Mouse (Mus musculus): ENCODE measurements around the gene Slc35f3. TPM values are rescaled to one million over a fixed set of nuclear protein-coding genes. Genes with fewer than 3 reads are reported as not detected.
"Not testable (repeated sequence)": the region's sequence is repeated elsewhere in the genome, so short reads cannot be mapped to it uniquely, and the experiment has no call there.

The Slc35f3 gene
- polyA plus RNA-seq, 1 experiment: 0.08 TPM

- no peaks in the 10 kb centered on the region for H3K36me3 ChIP-seq (ENCODE audit: control insufficient read depth, insufficient read depth, low read length)
- H3K4me1 ChIP-seq (replicated peaks; ENCODE audit: control insufficient read depth, insufficient read depth, low read length): no peaks in the 10 kb centered on the region
- DNase-seq: no peak
- H3K27me3 ChIP-seq (ENCODE audit: control insufficient read depth, insufficient read depth, low read length): no peaks in the 10 kb centered on the region
- no peak overlapping the region for H3K27ac ChIP-seq (ENCODE audit: control insufficient read depth, insufficient read depth, low read length)
- no peak overlapping the region for H3K4me3 ChIP-seq (ENCODE audit: control insufficient read depth, insufficient read depth, low read length)
- WGBS: 58% methylated on average over 5 of the region's 5 CpGs
- no peak for TF ChIP-seq CTCF (IDR thresholded peaks at IDR 0.05; ENCODE audit: borderline replicate concordance, control insufficient read depth, extremely low read depth, insufficient read depth, low read length, poor library complexity)
- TF ChIP-seq POLR2A (IDR thresholded peaks at IDR 0.05; ENCODE audit: control insufficient read depth, extremely low read depth, insufficient read depth, low read length, poor library complexity): no peak
Measured at GRCm38 (mm10) chr8:126382749-126383148, 84.4 kb downstream of the Slc35f3 start.

GRCm38 (mm10) chr8:126387566-126387965 lies 89.2 kb downstream of the Slc35f3 start:
- DNase-seq: no peak
- Histone ChIP-seq H3K27me3 (ENCODE audit: control insufficient read depth, insufficient read depth, low read length) (no peaks in the 10 kb centered on the region), H3K4me1 (replicated peaks; ENCODE audit: control insufficient read depth, insufficient read depth, low read length) (no peaks in the 10 kb centered on the region), H3K4me3 (ENCODE audit: control insufficient read depth, insufficient read depth, low read length) (no peak overlapping the region), H3K36me3 (ENCODE audit: control insufficient read depth, insufficient read depth, low read length) (no peaks in the 10 kb centered on the region), H3K27ac (ENCODE audit: control insufficient read depth, insufficient read depth, low read length) (no peak overlapping the region)
- WGBS: 82% methylated on average over 4 of the region's 4 CpGs
- TF ChIP-seq POLR2A (IDR thresholded peaks at IDR 0.05; ENCODE audit: control insufficient read depth, extremely low read depth, insufficient read depth, low read length, poor library complexity): no peak
- TF ChIP-seq CTCF (IDR thresholded peaks at IDR 0.05; ENCODE audit: borderline replicate concordance, control insufficient read depth, extremely low read depth, insufficient read depth, low read length, poor library complexity): no peak

- no peaks in the 10 kb centered on the region for H3K36me3 ChIP-seq (ENCODE audit: control insufficient read depth, insufficient read depth, low read length)
- DNase-seq: no peak
- TF ChIP-seq POLR2A (IDR thresholded peaks at IDR 0.05; ENCODE audit: control insufficient read depth, extremely low read depth, insufficient read depth, low read length, poor library complexity): no peak
- TF ChIP-seq CTCF (IDR thresholded peaks at IDR 0.05; ENCODE audit: borderline replicate concordance, control insufficient read depth, extremely low read depth, insufficient read depth, low read length, poor library complexity): no peak
- 56% methylated on average over 2 of the region's 2 CpGs for WGBS
- H3K4me3 ChIP-seq (ENCODE audit: control insufficient read depth, insufficient read depth, low read length): no peak overlapping the region
- H3K4me1 ChIP-seq (replicated peaks; ENCODE audit: control insufficient read depth, insufficient read depth, low read length): no peaks in the 10 kb centered on the region
- no peak overlapping the region for H3K27ac ChIP-seq (ENCODE audit: control insufficient read depth, insufficient read depth, low read length)
- H3K27me3 ChIP-seq (ENCODE audit: control insufficient read depth, insufficient read depth, low read length): no peaks in the 10 kb centered on the region
Measured at GRCm38 (mm10) chr8:126391541-126391940, 93.2 kb downstream of the Slc35f3 start.

- 87% methylated on average over 9 of the region's 9 CpGs for WGBS
Measured at GRCm38 (mm10) chr8:126395386-126395785, 97.0 kb downstream of the Slc35f3 start.

GRCm38 (mm10) chr8:126395917-126396316 lies 97.6 kb downstream of the Slc35f3 start:
- Histone ChIP-seq H3K36me3 (ENCODE audit: control insufficient read depth, insufficient read depth, low read length) (no peaks in the 10 kb centered on the region), H3K27ac (ENCODE audit: control insufficient read depth, insufficient read depth, low read length) (no peak overlapping the region), H3K4me1 (replicated peaks; ENCODE audit: control insufficient read depth, insufficient read depth, low read length) (no peaks in the 10 kb centered on the region), H3K27me3 (ENCODE audit: control insufficient read depth, insufficient read depth, low read length) (no peaks in the 10 kb centered on the region), H3K4me3 (ENCODE audit: control insufficient read depth, insufficient read depth, low read length) (no peak overlapping the region)
- 81% methylated on average over 5 of the region's 5 CpGs for WGBS
- no peak for TF ChIP-seq CTCF (IDR thresholded peaks at IDR 0.05; ENCODE audit: borderline replicate concordance, control insufficient read depth, extremely low read depth, insufficient read depth, low read length, poor library complexity)
- no peak for DNase-seq

More at GRCm38 (mm10) chr8:126395386-126395785, 97.0 kb downstream of the Slc35f3 start:
- no peak overlapping the region for H3K4me3 ChIP-seq (ENCODE audit: control insufficient read depth, insufficient read depth, low read length)
- no peaks in the 10 kb centered on the region for H3K36me3 ChIP-seq (ENCODE audit: control insufficient read depth, insufficient read depth, low read length)
- no peak for TF ChIP-seq POLR2A (IDR thresholded peaks at IDR 0.05; ENCODE audit: control insufficient read depth, extremely low read depth, insufficient read depth, low read length, poor library complexity)
- no peak for TF ChIP-seq CTCF (IDR thresholded peaks at IDR 0.05; ENCODE audit: borderline replicate concordance, control insufficient read depth, extremely low read depth, insufficient read depth, low read length, poor library complexity)
- H3K27me3 ChIP-seq (ENCODE audit: control insufficient read depth, insufficient read depth, low read length): no peaks in the 10 kb centered on the region
- H3K27ac ChIP-seq (ENCODE audit: control insufficient read depth, insufficient read depth, low read length): no peak overlapping the region
- no peak for DNase-seq
- H3K4me1 ChIP-seq (replicated peaks; ENCODE audit: control insufficient read depth, insufficient read depth, low read length): no peaks in the 10 kb centered on the region

GRCm38 (mm10) chr8:126398349-126398748 lies 100.0 kb downstream of the Slc35f3 start:
- TF ChIP-seq POLR2A (IDR thresholded peaks at IDR 0.05; ENCODE audit: control insufficient read depth, extremely low read depth, insufficient read depth, low read length, poor library complexity) (no peak), CTCF (IDR thresholded peaks at IDR 0.05; ENCODE audit: borderline replicate concordance, control insufficient read depth, extremely low read depth, insufficient read depth, low read length, poor library complexity) (no peak)
- whole genome bisulfite sequencing: 79% methylated on average over 3 of the region's 3 CpGs
- H3K27me3 ChIP-seq (ENCODE audit: control insufficient read depth, insufficient read depth, low read length): no peaks in the 10 kb centered on the region
- H3K4me1 ChIP-seq (replicated peaks; ENCODE audit: control insufficient read depth, insufficient read depth, low read length): no peaks in the 10 kb centered on the region
- DNase-seq: no peak
- no peak overlapping the region for H3K4me3 ChIP-seq (ENCODE audit: control insufficient read depth, insufficient read depth, low read length)
- H3K36me3 ChIP-seq (ENCODE audit: control insufficient read depth, insufficient read depth, low read length): no peaks in the 10 kb centered on the region
- H3K27ac ChIP-seq (ENCODE audit: control insufficient read depth, insufficient read depth, low read length): no peak overlapping the region

GRCm38 (mm10) chr8:126404550-126404949 lies 106.2 kb downstream of the Slc35f3 start:
- H3K36me3 ChIP-seq (ENCODE audit: control insufficient read depth, insufficient read depth, low read length); H3K27me3 ChIP-seq (ENCODE audit: control insufficient read depth, insufficient read depth, low read length); H3K4me1 ChIP-seq (replicated peaks; ENCODE audit: control insufficient read depth, insufficient read depth, low read length); H3K27ac ChIP-seq (ENCODE audit: control insufficient read depth, insufficient read depth, low read length); H3K4me3 ChIP-seq (ENCODE audit: control insufficient read depth, insufficient read depth, low read length); DNase-seq: not testable (repeated sequence)
